Mouse (Mus musculus) embryonic fibroblast, embryonic 13.5 days (primary cell): ENCODE measurements around the gene Mrps10.

Experiments used
- CTCF ChIP-seq: IDR thresholded peaks from 2 replicates; pipeline ENCODE4 v1.5.1; 2011; ENCODE audit warnings: mild to moderate bottlenecking, control low read depth, low read length, moderate library complexity, borderline replicate concordance; ENCODE audit not compliant: insufficient read depth
- POLR2A ChIP-seq: IDR thresholded peaks from 2 replicates; pipeline ENCODE4 v1.6.1; 2011; ENCODE audit warnings: low read depth, mild to moderate bottlenecking, control low read depth, low read length, moderate library complexity

DNA sequence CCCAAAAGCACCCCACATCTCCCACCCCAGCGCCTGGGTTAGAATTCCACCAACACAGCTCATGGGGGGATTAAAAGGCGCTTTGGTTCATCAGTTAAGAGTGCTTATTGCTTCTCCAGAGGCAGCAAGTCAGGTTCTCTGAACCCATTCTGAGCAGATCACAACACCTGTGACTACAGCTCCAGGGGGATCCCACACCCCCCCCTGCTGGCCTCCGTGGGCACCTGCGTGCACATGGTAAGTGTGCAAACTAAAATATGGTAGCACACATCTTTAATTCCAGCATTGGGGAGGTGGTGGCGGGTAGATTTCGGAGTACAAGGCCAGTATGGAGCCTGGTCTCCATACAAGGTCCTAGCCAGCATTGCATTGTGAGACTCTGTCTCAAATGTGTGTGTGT, 58.6 kb downstream of the Mrps10 start:
- TF ChIP-seq POLR2A (no peak), CTCF (no peak)
